Mouse (Mus musculus) heart, adult 18-20 months (tissue): Measurements from ENCODE around the gene Slc2a2. TPM values are rescaled to one million over a fixed set of nuclear protein-coding genes. Genes with fewer than 3 reads are reported as not detected.

ENCODE experiments used
- DNase-seq, 2 experiments: peaks; one replicate each; pipeline ENCODE4 v3.0.0; 2021 to 2022; ENCODE audit warnings: mixed read lengths in 1 of 2
- long read RNA-seq, 2 experiments: library from polyadenylated mRNA; stranded (forward); transcript quantifications; one replicate each; pipeline ENCODE4 v2.0.0; 2021
- total RNA-seq, 2 experiments: library from RNA; stranded (reverse); gene quantifications; 2 replicates each; pipeline ENCODE4 v1.2.3; 2021

Slc2a2 gene
- not detected for total RNA-seq
- long read RNA-seq, experiment 1 = 0 reads
- long read RNA-seq, experiment 2 = 0 reads

DNA sequence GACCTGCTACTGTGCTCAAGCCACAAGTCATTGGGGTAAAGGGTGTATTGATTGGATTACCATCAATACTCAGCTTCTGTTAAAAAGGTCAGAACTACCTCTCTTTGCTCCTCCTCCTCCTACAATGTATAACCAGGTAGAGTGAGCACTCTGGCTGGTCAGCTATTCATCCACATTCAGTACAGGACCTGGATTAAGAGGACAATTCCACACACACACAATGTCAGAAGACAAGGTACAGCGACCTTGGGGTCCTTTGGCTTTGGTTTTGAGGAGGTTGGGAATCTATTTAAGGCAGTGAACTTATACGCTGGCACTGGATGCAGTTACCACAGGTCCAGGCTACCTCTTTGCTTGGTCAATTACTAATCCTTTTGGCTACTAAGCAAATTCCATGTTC lies at the start of gene Slc2a2:
Slc2a2 (plus strand) TSS at position 107 of the 400 bp plus-strand sequence.
- no peak for DNase-seq

DNA sequence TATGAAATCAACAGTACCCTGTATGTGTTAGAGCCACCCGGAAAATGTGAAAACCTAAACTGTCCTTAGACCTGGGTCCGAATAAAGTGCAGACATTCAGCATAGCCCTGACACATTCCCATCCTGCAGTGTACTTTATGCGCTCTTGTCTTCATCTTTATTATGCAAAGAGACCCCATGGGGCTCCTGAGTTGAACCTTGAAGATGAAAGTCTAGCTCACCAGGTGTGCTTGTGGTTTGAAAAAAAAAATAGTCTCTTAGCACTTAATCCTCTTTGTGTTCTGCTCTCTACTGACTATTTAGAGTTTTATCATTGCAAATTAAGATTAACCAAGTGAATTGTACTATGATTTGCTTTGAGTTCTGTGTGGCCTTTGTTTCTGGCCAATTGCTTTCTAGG lies 45.1 kb upstream of the Slc2a2 start:
- DNase-seq = no peak

DNA sequence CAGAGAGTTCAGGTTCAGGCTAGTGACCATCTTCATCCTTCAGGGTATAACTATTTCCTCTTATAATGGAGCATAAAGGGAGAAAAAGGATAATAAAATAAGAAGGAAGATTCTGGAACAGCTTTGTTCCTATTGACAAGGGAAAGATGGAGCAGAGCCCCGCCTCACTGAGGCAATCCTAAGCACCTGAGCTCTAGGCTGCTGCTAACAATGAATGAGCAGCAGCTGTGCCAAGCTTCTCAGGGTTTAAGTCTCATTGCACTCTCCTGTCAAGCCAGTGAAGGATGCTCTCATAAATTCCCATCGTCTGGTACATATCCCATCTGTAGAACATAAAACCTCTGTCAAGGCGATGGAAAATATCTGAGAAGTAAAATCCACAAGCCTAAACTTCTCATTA lies 44.7 kb upstream of the Slc2a2 start:
- DNase-seq = no peak

DNA sequence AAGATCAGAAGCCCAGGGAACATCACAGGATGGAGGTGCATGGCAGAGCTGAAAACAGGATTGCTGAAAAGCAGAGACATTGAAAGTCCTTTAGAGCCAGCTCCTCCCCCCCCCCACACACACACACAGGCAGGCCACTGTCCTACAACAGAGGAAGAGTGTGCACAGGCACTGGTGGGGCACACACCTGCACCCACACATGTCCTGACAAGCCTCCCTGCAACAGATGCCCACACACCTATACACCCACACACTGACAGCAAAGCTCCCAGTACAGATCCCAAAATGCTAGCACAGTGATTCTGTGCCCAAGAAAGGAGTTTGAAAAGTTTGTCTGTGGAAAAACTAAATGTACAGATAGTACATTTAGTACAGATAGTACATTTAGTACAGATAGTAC lies 43.0 kb upstream of the Slc2a2 start:
- no peak for DNase-seq

DNA sequence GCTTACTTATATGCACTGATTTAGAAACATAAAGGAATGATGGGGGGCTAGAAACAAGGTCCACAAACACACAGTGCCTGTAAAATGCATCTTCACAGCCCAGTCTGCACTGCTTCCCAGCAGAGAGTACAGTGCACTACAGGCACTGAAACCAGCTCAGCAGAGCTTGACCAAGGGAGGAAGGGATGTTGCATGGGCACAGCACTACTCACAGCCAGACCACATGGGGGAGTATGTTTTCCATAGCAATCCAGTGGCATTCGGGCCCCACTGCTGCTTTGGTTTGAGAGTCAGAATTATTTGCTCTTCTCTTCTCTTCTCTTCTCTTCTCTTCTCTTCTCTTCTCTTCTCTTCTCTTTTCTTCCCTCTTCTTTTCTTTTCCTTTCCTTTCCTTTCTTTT lies 39.4 kb upstream of the Slc2a2 start:
- no peak for DNase-seq

DNA sequence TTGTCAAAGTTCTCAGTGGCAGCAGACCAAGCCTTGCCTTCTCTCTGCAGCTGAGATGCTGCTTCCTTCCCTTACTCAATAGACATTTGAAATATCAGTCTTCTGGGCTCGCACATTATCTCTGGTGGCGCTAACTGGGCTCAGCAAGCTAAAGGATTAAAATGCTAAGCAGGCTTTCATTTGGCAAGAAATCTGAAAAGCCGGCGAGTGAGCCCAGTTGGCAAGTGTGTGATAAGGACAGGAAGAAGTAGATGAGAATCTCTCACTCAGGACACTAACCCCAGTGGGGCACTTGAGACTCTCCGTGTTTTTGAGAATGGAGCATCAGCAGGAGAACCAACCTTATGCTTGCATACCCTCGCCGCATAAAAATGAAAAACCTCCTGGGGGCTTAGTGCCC lies 16.9 kb upstream of the Slc2a2 start:
- no peak for DNase-seq

DNA sequence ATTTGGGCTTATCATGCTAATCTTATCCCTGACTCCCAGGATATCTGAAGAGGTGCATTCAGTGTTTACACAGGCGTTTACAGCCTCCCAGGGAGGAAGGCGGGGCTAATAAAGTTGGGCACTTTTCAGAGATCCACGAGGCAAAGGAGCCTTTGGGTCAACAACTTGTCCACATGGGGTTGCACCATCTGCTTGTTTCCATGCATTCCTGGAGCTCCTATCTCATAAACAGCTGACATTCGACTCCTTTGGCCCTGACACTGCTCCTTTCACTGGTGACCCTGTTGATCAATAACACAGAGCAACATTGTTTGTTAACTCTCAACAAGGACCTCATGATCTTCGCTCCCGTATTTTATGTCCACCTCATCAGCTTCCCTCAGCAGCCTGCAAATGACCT lies 15.8 kb upstream of the Slc2a2 start:
- no peak for DNase-seq

DNA sequence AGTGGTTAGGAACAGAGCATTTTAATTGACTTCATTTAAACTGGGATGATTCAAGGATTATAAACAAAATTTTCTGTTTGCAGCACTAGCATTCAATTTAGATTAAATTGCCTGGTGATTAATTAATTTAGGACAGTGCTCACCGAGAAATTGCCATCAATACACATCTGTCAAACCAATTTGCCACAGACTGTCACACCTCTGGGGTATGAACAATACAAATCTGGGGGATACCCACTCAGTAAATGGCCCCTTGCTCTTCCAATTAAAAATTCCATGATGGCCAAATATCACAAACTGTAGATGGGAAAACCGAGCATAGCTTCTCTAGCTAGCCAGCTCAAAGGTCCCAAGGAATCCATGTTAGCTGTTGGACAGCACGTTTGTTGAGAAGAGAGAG lies 15.3 kb upstream of the Slc2a2 start:
- DNase-seq = no peak

DNA sequence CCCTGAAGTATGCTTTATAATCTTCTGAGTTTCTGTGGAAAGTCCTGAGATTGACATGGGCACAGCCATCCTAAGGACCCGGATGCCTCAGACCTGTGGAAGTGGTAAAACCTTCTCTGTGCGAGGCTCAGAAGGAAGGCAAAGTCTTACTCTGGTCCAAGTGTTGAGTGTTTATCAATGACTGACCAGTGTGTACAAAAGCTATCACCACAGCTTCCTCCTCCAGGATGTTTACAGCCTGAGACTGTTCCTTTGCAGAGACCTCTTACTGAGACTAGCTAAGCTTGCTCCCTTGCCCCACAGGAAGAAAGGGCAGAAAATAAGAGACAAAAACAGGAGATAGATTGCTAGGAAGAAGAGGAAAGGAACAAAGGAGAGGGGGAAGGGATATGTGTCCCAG lies 12.2 kb upstream of the Slc2a2 start:
- no peak for DNase-seq

DNA sequence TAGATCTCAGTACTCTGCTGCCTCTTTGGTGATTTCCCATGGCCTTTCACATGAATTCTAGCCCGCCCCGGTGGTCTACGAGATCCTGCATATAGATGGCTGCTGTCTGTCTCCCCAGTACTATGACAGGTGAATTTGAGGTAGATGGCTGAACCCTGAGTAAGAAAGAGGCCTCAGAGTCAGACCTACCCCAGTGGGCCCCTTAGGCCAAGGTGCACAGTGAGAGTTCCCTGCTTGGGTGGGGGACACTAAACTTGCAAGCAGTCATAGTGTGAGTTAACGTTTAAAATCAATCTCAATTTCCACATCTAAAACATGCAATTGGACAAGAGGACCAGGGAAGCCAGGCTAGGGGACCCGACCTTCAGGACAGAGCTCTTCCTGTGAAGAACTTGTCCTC lies 2.9 kb upstream of the Slc2a2 start:
- no peak for DNase-seq

DNA sequence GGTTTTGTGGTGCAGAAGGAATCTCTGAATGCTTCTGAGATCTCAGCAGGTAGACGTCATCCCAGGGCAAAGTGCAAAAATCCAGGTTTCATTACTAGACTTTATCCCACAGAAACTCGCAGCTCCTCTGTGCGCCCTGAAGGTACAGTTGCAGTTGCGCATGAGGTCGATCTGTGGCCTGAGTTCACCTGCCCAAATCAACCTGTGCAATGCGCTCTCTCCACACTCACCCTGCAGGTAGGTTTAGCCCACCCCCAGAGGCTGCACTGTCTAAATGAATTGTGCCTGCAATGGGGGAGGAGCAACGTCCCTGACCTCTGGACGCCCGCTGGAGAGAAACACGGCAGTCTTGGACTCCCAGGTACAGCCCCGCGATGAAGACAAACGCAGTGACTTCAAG lies 2.1 kb upstream of the Slc2a2 start:
- no peak for DNase-seq

DNA sequence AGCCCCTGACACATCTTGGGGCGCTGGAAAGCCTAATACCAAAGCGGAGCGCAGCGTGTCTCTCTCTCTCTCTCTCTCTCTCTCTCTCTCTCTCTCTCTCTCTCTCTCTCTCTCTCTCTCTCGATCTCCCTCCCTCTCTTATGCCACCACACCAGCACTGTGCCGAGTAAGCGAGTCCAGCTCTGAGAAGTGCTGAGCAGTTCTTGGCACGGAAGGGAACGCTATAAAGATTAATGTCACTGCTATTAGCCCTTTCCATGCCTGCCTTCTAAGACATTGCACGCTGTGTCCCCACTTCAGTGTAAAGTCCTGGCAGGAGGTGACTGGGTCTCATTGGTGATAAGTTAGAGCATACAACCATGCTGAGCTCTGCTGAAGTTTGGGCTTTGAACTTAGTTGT lies 1.5 kb upstream of the Slc2a2 start:
- no peak for DNase-seq

DNA sequence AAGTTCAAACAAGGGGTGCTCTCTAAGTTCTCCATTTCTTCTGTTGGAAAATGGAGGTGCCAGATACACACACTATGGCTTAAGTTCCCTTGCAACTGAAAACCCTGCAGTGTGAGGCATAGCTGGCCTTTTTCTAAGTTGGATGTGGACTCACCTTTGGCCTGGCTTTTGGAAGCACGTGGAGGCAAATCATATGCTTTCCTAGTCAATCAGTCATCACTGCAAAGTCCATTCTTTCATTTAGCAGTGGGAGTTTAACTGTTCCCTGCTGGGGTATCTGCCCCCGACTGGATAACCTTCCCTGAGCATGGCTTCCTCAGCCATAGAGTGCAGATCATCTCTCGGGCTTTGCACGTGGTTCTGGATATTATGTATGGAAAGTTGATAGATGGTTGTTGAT lies 1.9 kb downstream of the Slc2a2 start:
- no peak for DNase-seq

DNA sequence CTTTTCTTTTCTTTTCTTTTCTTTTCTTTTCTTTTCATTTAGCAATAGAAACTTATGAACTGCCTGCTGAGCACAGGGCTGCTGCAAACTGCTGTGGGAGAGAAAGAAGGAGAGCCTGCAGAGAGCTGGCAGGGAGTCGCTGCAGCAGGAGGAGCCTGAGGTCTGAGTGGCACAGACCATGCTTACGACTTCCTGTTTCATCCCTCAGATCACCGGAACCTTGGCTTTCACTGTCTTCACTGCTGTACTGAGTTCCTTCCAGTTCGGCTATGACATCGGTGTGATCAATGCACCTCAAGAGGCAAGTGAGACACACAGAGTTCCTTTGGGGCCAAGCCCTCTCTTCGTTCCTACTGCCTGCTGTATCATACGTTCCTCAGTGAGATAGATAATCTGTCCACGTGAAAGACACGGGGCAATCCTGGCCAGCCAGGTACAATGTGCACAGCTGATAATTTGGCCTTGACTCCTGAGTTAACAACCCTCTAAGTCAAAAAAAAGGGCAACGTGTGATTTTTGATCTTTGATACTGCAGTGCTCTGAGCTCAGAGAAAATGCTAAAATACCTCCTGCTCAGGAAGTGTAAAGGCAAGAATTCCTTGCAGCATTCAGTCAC lies 7.9 kb downstream of the Slc2a2 start:
- DNase-seq = no peak

DNA sequence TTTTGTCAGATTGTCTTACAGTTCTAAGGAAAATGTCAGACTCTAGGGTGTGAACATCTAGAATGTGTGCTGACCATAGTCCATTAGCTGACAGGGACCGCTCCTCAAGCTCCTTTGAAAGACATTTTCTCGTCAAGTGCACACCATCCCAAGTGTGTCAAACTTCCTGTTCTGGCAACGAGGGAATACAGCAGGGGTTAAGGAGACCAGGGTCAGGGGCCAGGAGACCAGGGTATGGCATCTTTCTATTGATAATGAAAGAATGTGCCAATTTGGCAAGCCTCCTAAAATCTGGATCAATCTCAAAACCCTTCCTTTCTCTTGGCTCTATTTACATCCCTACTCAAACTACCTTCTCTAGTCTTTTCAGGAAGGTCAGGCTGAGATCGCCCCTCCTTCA lies 9.0 kb downstream of the Slc2a2 start:
- DNase-seq = no peak

DNA sequence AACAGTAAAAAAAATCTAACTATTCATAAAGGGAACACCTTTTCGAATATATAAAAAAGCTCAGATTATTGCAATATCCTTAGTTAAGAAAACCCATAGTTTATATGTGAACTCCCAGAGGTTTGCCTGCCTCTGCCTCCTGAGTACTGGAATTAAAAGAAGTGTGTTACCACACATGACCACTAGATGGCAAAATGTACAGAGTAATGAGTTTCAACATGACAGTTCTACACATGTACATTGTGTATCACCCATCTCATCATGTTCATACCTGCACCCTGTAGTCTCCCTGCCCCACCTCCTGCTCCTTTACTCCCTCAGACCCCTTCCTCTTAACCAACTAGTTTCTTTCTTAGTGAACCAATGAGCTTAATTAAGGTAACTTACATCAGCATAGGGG lies 12.0 kb downstream of the Slc2a2 start:
- peak; percentile 6 to 26 for DNase-seq

DNA sequence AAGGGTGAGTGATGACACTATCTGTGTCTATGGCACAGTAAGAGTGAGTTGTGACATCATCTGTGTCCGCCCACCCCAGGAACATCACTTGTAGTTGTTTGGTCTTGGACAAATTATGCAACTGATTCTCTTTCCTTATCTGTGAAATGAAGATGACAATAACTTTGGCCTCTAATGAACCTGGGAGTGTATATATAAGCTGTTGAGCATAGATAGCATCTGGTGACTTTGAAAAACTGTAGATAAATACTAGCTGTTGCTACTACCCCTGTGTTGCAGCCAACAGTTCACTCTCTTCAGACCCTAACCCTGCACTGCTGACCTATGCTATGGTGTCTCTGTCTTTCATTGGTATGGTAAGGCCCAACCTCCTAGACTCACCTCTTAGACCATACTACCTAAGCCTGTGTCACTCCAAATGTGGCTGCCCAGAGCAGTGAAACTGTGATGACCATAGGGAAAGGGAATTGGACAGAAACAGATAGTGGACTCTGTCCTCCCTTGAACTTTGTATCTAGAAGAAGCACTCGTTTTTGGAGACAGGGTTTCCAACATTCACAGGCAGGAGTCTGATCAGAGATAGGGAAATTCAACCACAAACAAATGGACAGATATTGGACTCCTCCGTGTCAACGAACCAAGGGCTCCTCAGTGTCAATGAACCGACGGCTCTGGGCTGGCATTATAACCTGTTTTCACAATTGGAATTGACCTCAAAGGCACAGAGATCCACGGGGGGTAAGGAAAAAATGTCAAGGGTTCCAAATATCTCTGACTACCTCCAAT lies 16.4 kb downstream of the Slc2a2 start:
- no peak for DNase-seq

DNA sequence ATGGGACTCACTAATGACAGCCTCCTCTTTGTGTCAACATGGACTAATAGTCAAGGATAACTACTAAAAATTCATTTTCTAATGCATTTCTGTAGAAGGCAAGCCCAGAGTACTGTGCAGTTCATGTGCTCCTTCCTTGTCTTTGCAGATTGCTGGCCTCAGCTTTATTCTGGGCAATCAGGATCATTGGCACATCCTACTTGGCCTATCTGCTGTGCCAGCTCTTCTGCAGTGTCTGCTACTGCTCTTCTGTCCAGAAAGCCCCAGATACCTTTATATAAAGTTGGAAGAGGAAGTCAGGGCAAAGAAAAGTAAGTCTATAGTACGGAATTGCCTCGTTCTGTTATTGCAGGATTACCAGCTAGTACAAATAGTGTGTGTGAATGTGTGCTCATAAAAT lies 20.8 kb downstream of the Slc2a2 start:
- DNase-seq = no peak

DNA sequence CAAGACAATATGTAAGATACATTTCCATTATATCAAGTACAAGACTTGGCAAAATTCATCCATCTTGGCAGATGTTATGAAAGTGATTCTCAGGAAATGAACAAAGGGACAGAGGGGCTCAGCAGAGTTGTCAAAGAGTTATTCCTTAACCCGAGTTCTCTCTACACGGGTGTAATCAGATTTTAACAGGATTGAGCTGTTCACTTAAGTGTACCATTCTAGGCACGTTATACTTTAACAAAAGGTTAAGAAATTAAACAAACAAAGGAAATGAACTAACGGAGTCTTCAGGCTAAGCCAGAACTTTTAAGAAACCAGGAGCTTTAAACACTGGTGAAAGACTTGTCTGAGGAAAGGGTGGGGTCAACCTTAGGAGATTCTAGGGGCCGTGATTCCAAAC lies 23.5 kb downstream of the Slc2a2 start:
- DNase-seq = no peak

DNA sequence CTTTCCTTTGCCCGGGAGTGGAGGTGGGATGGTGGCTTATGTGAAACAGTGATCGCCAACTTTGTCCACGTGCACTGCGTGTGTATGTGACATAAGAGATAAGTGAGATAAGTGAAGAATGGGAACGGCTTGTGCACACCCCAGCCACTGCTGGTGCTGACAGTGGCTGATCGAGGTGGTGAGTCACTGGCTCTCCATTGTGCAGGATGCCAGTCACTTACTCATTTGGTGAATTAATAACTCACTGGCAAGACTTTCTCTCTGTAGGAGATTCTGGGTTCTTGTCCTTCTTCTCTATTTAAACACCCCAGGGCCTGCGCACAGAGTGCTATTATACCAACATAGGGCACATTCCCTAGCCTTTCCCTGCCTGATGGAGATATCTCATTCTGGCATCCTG lies 24.1 kb downstream of the Slc2a2 start:
- DNase-seq = no peak

DNA sequence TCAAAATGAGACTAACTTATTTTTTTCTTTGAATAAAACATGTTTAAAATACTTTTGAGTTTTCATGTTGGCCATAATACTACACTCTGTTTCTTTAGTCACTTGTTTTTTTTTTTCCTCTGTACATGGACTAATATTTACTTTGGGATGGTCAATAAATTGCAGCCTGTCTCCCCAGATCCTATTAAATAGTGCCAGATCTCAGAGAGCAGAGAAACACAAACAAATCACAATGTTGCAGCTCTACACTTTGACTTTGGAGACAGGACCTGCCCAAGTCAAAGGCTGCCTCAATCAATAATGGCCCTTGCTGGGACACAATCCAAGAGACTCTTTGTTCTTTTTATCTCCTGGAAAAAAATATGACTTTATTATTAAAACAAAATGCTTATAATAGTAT lies 24.8 kb downstream of the Slc2a2 start:
- DNase-seq = no peak

DNA sequence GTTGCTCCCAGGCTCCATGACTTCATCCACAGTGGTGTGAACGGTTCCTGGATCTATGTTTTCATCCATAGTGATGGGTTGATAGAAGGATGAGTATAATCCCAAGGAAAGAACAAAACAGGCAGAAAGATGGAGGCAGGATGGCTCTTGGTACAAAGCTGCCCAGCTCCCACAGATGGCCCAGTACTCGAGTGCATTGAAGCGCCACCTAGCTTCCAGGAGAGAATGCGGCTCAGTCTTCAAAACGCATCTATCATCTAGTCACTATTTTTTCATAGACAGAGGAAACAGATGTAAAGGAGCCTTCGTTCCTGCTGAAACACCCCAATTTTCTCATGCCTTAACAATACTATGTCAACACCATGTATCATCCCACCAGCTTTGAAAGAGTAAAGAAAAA lies 25.8 kb downstream of the Slc2a2 start:
- no peak for DNase-seq

DNA sequence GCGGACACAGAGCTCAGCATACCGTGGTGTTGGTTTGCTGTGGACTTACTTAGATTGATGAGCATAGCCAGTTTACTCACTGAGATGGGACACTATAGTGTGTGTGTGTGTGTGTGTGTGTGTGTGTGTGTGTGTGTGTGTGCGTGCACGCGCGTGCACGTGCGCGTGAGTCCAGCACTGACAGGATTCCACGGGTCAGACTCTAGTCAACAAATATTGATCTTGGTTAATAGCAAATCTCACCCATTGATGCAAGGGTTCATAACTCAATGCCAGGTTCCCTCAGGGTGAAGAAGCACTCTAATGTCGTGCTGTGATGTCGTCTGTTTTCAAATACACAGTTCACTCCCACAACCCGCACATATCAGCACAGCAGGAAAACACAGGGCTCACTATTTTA lies 27.5 kb downstream of the Slc2a2 start:
- DNase-seq = no peak

DNA sequence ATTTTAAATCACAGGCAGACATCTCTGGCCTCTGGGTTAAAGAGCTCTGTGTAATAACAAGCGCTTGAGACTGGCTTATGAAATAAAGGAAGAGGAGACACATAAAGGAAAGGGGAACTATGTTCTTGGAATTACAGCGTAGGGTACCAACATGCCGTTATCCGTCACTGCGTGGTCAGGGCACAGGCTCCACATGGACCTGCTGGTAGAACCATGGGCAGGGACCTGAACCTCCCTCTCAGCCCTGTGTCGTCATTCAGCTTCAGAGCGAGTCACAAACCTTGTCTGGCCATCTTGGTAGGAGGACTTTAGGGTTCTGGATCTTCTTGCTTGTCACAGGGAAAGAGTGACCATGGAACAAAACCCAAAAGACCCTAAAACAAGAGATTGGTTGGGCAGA lies 28.7 kb downstream of the Slc2a2 start:
- DNase-seq = no peak
